Mouse (Mus musculus): ENCODE results near the gene Tpi1. TPM values are rescaled to one million over a fixed set of nuclear protein-coding genes. Genes with fewer than 3 reads are reported as not detected.
A peak's percentile ranks its signal among the peaks of the same experiment; 100 is the strongest.
"Not testable (repeated sequence)": the region's sequence is repeated elsewhere in the genome, so short reads cannot be mapped to it uniquely, and the experiment has no call there.

Gene Tpi1
- total RNA-seq, 1 experiment from 2014 or later: 64.8 TPM

GRCm38 (mm10) chr6:124835531-124835930 lies 21.4 kb upstream of the Tpi1 start:
- ATAC-seq (ENCODE audit: extremely low read depth, insufficient number of reproducible peaks, low FRiP score, poor library complexity, severe bottlenecking): no peak

GRCm38 (mm10) chr6:124834512-124835081 lies 20.5 kb upstream of the Tpi1 start:
- ATAC-seq (ENCODE audit: extremely low read depth, insufficient number of reproducible peaks, low FRiP score, poor library complexity, severe bottlenecking): no peak

DNA sequence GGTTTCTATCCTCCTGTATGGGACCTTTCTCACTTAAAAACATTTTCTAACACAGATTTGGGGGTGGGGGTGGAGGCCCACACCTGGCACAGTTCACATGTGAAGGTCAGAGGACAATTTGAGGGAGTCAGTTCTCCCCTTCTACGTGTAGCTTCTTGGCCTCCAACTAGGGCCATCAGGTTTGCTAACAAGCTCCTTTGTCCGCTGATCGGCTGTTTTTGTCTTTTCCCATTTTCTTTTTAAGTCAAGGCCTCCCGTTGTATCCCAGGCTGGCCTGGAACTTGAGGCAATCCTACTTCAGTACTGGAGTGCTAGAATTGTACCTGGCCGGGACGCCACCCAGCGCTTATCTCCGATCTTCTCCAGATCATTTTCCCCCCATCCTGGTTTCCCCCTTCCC lies 17.6 kb upstream of the Tpi1 start:
- no peak for ATAC-seq (ENCODE audit: extremely low read depth, insufficient number of reproducible peaks, low FRiP score, poor library complexity, severe bottlenecking)

GRCm38 (mm10) chr6:124831199-124831598 lies 17.1 kb upstream of the Tpi1 start:
- not testable (repeated sequence) for ATAC-seq (ENCODE audit: extremely low read depth, insufficient number of reproducible peaks, low FRiP score, poor library complexity, severe bottlenecking)

GRCm38 (mm10) chr6:124829799-124830700 lies 16.0 kb upstream of the Tpi1 start:
- ATAC-seq (ENCODE audit: extremely low read depth, insufficient number of reproducible peaks, low FRiP score, poor library complexity, severe bottlenecking): peak; percentile 67

DNA sequence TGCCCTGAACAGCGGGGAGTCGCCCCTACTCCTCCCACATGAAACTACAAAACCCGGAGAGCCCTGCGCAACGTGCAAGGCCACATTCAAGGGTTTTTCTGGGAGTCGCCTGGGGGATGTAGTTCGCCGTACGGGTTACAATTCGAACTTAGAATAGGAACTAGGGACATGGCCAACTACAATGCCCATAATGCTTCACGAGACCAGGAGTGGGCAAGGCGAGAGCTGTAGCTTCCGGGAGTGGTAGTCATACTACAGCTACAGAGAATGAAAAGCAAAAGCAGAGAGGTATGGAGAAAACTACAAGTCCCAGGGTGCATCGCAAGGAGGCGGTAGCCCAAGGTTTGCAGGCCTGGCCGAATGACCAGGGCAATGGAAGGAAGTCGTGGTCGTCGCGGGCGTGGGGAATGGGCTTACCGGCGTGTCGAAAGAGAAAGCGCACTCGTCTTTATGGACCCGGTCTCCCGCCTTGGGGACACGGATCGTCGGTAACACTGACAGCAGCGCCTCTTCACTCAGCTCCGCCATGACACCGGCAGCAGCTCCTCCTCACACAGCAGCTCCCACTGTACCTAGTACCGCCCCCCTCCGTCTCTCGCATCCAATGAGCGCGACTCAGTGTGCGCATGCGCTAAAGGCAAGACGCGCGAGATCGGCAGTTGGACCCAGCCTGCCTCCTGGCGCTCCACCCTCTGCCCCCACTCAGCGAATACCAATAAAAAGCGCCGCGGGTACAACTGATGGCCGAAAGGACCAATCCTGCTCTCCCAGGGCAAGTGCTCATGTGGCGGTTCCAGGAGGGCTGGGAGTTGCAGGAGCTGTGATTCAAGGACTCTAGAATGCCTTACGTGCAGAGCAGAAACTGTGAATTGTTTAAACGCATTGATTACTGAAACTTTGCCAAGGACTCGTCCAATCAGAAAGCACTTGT lies 15.0 kb upstream of the Tpi1 start, which contains the start of the genes Usp5 and Cdca3:
TSS of gene Usp5 (minus strand) at position 617 of the 931 bp plus-strand sequence.
TSS of gene Cdca3 (plus strand) at position 680 of the 931 bp plus-strand sequence.
- peak; percentile 80 for ATAC-seq (ENCODE audit: extremely low read depth, insufficient number of reproducible peaks, low FRiP score, poor library complexity, severe bottlenecking)

GRCm38 (mm10) chr6:124828101-124828592 lies 14.1 kb upstream of the Tpi1 start:
- no peak for ATAC-seq (ENCODE audit: extremely low read depth, insufficient number of reproducible peaks, low FRiP score, poor library complexity, severe bottlenecking)

DNA sequence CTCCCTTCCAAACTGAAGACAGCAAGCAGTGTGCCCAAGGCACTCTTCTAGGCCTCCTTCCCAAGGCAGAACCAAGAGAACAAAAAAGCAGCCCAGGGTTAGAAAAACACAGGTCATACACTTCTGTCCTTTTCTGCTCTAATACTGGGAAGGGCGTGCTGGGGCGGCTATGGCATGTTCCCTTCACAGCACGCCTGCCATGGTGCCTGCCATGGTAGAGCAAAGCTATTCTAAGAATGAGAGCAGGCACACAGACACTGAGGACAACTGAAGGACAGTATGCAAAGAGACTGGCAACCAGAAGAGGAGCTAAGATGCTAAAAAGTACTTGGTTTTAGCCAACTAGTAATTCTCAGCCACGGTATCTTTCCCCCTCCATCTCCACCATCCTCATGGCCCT lies 8.0 kb upstream of the Tpi1 start:
- no peak for ATAC-seq (ENCODE audit: extremely low read depth, insufficient number of reproducible peaks, low FRiP score, poor library complexity, severe bottlenecking)

GRCm38 (mm10) chr6:124820891-124821290 lies 6.8 kb upstream of the Tpi1 start:
- no peak for ATAC-seq (ENCODE audit: extremely low read depth, insufficient number of reproducible peaks, low FRiP score, poor library complexity, severe bottlenecking)

DNA sequence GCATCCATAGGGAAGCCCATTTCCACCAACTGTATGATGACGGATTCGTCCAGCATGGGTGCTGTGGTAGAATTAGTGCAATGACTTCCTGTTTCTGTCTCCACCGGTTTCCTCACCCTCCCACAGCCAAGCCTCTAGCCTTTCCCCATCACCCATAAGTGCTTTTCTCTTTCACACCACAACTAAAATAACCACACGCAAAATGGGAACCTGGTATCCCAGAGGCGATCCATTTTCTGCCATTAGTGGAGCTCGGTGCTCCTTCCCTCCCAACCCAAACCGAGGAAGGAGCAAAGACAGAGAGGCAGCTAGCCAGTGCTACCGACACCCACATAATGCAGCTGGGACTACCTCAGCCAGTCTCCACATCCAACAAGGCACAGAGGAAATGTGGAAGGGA lies 3.9 kb upstream of the Tpi1 start:
- peak; percentile 38; the same call in 1 of the 2 replicates for ATAC-seq (ENCODE audit: extremely low read depth, insufficient number of reproducible peaks, low FRiP score, poor library complexity, severe bottlenecking)

DNA sequence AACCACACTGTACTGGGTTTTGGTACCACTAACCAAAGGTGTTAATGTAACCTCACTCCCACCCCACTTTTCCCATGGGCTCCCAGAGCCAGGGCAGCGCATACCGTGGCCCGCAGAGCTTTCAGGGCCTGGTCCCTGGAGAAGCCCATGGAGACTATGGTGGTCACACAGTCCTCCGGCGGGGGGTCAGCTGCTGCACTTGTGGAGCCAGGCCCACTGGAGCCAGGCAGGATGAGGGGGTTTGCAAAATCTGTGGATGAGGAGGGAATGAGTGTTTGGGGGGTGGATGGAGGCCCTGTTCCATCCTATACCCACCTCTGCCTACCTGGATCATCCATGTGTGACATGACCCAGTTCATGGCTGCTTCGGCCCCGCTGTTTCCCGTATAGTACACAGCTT lies 3.5 kb upstream of the Tpi1 start:
- ATAC-seq (ENCODE audit: extremely low read depth, insufficient number of reproducible peaks, low FRiP score, poor library complexity, severe bottlenecking): no peak

GRCm38 (mm10) chr6:124817125-124817524 lies 3.0 kb upstream of the Tpi1 start:
- no peak for ATAC-seq (ENCODE audit: extremely low read depth, insufficient number of reproducible peaks, low FRiP score, poor library complexity, severe bottlenecking)

- ATAC-seq (ENCODE audit: extremely low read depth, insufficient number of reproducible peaks, low FRiP score, poor library complexity, severe bottlenecking): no peak
These were observed 2.5 kb upstream of the Tpi1 start for GRCm38 (mm10) chr6:124816611-124817010.

DNA sequence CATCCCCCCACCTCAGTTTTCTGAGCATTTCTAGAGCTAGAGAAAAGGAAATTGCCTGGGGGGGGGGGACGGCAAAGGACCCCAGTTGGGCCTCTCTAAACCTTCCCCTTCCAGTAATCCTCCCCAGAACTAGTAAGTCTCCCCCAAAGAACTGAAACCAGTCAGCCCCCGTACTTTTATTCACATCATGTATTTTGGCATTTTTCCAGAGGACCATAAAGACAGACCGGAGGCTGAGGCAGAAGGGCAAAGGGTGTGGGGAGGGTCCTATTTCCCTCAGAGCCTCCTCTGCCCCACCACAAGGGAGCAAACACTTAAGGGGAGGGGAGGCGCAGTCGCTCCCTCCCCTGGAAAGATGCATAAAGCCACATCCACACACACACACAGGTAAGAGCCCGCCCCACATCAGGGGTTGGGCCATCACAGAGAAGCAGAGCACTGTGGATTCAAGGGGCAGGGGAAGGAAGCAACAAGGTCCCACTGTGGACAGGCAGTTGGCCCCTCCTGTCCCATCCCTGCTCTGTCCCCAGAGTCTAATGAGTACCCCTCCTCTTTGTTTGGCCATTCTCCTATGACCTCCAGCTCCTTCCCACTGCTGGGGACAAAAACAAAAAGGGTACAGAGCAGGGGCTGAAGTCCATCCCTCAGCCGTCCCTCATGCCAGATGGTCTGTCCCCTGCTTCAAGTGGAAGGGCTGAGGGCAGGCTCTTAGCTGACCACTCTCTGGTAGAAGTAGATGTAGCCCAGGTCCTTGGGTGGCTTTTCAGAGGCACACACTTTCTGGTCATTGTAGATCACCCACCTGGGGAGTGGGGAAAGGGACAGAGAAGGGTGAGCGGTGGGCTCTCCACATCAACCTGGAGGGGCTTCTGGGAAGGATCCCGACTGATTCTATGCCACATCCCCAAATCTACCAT lies 1.0 kb upstream of the Tpi1 start:
- no peak for ATAC-seq (ENCODE audit: extremely low read depth, insufficient number of reproducible peaks, low FRiP score, poor library complexity, severe bottlenecking)

GRCm38 (mm10) chr6:124814448-124814847 lies 352 bp upstream of the Tpi1 start:
- ATAC-seq (ENCODE audit: extremely low read depth, insufficient number of reproducible peaks, low FRiP score, poor library complexity, severe bottlenecking): no peak

- ATAC-seq (ENCODE audit: extremely low read depth, insufficient number of reproducible peaks, low FRiP score, poor library complexity, severe bottlenecking): peak; percentile 18; the same call in 1 of the 2 replicates
These were observed 600 bp downstream of the Tpi1 start for GRCm38 (mm10) chr6:124813496-124813895.

DNA sequence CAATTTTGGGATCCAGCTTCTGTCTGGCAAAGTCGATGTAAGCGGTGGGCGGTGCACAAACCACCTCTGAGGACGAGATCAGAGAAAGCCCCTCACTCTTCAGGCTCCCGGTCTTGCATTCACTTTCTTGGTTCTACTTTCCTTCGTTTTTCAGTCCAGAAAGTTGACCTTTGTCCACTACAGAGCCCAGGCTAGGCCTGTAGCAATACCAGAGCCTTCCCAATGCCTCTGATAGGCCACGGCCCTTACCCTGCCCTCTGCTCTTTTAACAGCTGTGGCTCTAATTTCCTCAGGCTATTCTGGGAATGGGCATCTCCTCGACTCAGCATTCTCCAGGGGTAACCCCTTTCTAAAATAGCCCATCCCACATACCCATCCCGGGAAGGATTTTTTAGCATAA lies 1.2 kb downstream of the Tpi1 start:
- no peak for ATAC-seq (ENCODE audit: extremely low read depth, insufficient number of reproducible peaks, low FRiP score, poor library complexity, severe bottlenecking)
